Mouse (Mus musculus) left cerebral cortex, adult 9 months (tissue): ENCODE data around the gene Gm10803.
A peak's percentile ranks its signal among the peaks of the same experiment; 100 is the strongest.
"Not testable (repeated sequence)": the region's sequence is repeated elsewhere in the genome, so short reads cannot be mapped to it uniquely, and the experiment has no call there.

Experiments
- DNase-seq, 2 experiments: peaks; one replicate each; pipeline ENCODE4 v3.0.0; 2022; ENCODE audit warnings: low spot score in 2 of 2

The Gm10803 gene

DNA sequence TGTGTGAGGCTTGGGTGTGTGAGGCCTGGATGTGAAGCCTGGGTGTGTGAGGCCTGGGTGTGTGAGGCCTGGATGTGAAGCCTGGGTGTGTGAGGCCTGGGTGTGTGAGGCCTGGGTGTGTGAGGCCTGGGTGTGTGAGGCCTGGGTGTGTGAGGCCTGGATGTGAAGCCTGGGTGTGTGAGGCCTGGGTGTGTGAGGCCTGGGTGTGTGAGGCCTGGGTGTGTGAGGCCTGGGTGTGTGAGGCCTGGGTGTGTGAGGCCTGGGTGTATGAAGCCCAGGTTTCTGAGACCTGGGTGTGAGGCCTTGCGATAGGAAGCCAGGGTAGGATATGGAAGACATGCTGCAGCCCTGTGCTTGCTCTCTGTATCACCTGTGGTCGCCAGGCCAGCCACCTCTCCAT, at the start of gene Gm10803:
Gm10803 (plus strand) TSS at position 301 of the 400 bp plus-strand sequence.
- not testable (repeated sequence) for DNase-seq

- no peak for DNase-seq
Measured at GRCm38 (mm10) chr2:93510839-93511238, 49.5 kb upstream of the Gm10803 start.

GRCm38 (mm10) chr2:93512130-93512529, 48.2 kb upstream of the Gm10803 start:
- DNase-seq = no peak

DNA sequence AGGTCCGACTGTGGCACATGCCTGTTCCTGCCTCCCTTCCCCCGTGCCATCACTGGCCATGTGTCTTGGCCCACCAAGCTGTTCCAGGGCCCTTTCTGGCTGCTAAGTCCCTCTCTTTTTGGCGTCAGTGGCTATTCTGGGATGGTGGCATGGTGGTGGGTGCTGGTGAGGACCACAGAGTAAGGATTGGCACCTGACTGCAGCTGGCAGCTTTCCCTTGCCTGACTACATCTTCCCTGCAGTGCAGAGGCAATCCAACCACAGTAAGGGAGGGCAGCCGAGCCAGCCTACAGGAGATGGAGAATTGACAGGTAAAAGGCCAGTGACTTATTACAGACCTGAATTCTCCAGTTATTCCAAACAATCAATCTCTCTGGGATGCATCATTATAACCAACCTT, 45.1 kb upstream of the Gm10803 start:
- DNase-seq = no peak

GRCm38 (mm10) chr2:93521042-93521441, 39.3 kb upstream of the Gm10803 start:
- DNase-seq = no peak

- no peak for DNase-seq
Measured at GRCm38 (mm10) chr2:93521571-93521970, 38.8 kb upstream of the Gm10803 start.

DNA sequence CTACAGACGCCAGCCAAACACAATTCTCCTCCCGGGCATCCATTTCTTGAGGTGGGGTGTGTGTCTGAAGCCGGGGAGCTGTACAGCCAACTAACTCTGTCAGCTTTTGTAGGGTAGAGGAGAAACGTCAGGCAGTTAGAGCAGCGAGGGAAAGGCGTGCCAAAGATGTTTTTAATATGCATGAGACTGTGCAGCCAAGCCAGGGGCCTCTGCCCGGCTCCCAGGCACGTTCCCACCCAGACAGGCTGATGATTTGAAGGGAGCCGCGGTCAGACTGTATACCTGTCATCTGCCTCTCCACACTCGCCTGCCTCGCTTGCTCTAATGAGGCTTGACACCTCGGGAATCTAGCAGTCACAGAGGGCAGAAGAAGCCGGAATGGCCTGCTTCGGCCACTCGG, 38.4 kb upstream of the Gm10803 start:
- no peak for DNase-seq

- no peak for DNase-seq
Measured at GRCm38 (mm10) chr2:93525033-93525762, 35.2 kb upstream of the Gm10803 start.

GRCm38 (mm10) chr2:93529602-93530001, 30.8 kb upstream of the Gm10803 start:
- no peak for DNase-seq

GRCm38 (mm10) chr2:93533891-93534290, 26.5 kb upstream of the Gm10803 start:
- no peak for DNase-seq

GRCm38 (mm10) chr2:93537385-93537967, 22.9 kb upstream of the Gm10803 start:
- no peak for DNase-seq

- no peak for DNase-seq
Measured at GRCm38 (mm10) chr2:93538140-93538539, 22.2 kb upstream of the Gm10803 start.

GRCm38 (mm10) chr2:93541771-93542170, 18.6 kb upstream of the Gm10803 start:
- no peak for DNase-seq

DNA sequence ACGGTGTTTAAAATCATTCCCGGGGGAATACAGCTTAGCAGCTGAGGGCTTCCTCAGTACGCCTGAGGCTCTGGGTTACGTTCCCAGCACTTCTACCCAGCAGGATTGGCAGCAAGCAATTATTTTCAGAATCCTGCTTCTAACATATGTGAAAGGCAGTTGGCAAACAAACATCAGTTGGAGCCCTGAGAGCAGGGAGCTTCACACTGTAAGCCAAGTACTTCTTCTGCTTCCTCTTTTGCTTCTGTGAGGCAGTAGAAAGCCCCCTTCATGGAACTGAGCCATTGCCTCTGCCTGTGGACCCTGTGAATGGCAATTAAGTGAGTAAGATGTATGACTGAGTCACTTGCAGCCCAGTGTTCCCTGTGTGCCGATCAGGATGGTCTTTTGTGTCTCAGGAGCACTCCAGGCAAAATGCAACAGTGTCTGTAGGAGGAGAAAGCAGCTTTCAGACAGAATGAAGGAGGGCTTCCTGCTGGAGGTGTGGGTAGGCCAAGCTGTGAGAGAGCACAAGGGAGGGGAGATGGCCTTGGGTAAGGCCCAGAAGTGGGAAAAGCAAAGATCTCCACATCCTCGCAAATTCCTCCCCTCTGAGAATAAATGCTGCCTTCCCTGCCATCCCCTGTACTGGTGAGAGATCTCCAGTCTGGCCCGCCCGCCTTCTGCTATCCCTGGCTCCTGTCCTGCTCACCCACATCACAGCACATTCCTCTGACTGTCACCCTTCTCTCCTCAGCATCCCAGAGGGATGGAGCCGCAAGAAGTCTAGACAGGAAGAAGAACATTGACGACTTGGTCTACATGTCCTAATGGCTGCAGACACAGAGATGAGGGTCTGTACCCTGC, 7.5 kb upstream of the Gm10803 start:
- DNase-seq = peak in 1 of 2 experiments; percentile 6

GRCm38 (mm10) chr2:93553905-93554304, 6.5 kb upstream of the Gm10803 start:
- no peak for DNase-seq

DNA sequence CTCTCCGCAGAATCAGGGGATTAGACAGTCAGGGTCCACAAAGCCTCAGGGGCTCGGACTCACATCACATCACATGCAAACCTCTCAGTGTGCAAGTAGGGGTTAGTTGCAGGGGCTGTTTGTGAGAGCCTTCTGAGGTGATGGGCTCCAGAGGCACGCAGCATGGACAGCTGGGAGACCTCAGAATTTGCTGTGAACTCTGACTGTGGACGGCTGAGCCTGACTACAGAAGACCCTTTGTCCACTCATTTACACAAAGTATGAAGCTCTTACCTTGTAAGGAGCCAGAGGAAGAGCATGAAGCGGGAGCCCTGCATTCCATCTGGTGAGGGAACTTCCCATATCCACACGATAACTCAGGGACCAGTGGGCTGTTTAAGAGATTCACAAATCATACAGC, 5.3 kb downstream of the Gm10803 start:
- DNase-seq = no peak

DNA sequence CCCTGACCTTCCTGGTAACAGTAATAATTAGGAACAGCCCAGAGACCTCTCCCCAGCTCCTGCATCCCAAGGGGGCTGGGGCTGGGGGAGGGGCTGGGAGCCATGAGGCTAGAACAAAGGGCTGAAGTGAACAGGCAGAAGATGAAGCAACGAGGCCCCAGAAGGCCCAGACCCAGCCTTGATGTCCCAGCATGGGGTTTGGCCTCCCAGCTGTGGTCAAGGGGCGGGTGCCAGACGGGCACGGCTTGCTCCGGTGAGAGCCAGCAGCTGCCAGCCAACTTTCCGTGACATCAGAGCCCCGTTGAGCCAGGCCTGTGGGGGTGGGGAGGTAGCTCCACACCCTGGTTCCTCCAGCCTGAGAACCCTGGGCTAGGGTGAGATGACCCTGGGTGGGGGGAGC, 7.3 kb downstream of the Gm10803 start:
- no peak for DNase-seq

GRCm38 (mm10) chr2:93572565-93572964, 12.2 kb downstream of the Gm10803 start:
- DNase-seq = no peak

DNA sequence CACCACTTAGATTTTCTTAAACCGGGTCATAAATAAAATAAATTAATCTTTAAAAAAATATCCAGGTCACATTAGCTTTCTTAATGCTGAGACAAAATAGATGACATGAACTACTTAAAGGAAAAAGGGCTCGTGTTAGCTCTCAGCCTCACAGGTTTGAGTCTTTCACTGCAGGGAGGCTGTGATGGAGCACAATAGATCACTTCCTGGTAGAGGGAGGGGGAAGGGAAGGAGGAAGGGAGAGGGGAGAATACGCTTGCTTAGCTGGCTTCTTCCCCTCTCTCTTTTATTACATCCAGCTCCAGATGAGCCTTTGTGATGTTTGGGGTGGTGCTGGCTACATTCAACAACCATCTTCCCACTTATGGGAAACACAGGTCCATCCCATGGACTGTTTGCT, 20.9 kb downstream of the Gm10803 start:
- no peak for DNase-seq

GRCm38 (mm10) chr2:93585821-93586220, 25.5 kb downstream of the Gm10803 start:
- no peak for DNase-seq

DNA sequence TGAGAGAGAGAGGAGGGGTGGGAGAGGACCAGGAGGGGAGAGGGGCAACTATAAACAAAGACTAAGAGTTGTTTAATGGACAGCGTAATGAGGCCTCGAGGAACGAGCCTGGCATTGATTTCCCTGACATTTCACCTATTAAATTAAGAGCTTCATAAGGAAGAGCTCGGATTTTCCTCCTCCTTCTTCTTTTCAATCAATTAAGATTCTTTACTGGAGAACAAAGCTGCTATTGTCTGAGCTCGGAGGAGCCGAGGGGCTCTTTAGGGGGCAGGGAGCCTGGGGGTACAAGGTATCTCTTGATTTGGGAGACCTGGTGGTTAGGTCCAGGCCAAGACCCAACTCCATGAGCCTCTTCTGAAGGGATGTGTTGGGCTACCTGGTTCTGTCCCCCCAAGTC, 27.1 kb downstream of the Gm10803 start:
- DNase-seq = no peak

DNA sequence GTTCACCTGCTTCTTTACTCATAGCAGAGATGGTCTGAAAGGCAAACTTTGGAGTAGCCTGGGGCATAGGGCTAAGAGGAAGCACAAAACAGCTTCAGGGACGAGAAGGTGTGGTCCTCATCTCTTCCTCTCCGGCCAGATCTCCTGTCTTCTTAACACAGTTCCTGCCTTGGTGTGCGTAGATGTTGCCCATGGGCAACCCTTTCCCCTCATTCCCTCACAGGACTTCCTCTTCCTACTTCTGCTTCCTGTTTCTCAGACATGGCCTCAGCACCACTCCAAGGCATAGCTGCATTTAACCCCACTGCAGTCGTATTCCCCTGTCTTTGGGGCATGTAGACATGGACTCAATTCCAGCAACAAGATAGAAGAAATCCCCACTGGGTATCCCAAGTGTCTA, 29.5 kb downstream of the Gm10803 start:
- peak in 1 of 2 experiments; percentile 3 for DNase-seq

DNA sequence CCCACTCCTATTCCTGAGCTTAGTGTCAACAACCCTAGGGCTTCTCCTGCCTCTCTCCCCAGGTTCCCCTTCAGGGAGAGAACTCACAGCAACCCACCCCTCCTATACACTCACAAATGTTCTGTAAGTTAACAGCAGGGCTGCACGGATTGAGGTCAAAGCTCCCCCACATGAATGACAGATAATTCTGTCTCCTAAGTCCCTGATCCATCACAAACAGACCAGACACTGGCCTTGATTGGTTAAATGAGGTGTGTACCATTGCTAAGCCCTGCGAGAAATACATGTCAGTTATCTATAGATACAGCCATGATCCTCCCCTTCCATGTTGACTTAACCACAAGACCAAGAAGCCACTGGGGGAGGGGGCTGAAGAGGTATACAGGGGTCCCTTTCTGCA, 31.3 kb downstream of the Gm10803 start:
- no peak for DNase-seq
